Mouse (Mus musculus) embryonic stem cell, embryonic (primary cell): Measurements from ENCODE around the gene Rasl12.

Experiments used
- CTCF ChIA-PET, 4 experiments: fragments of 300-600 bp in 2 of 4; fragments of 350-600 bp in 2 of 4; sonication (Branson Sonifier 250); formaldehyde crosslinking; loops; one replicate each; lab custom pipeline; 2022; ENCODE audit warnings: inconsistent platforms in 2 of 4; lab: Charles Lee
- POLR2A ChIA-PET, 4 experiments: fragments of 300-600 bp in 2 of 4; fragments of 350-600 bp in 2 of 4; sonication (Branson Sonifier 250); formaldehyde crosslinking; loops; one replicate each; lab custom pipeline; 2022; ENCODE audit warnings: antibody characterized with exemption in 4 of 4, inconsistent platforms in 1 of 4; lab: Charles Lee

Gene Rasl12

DNA sequence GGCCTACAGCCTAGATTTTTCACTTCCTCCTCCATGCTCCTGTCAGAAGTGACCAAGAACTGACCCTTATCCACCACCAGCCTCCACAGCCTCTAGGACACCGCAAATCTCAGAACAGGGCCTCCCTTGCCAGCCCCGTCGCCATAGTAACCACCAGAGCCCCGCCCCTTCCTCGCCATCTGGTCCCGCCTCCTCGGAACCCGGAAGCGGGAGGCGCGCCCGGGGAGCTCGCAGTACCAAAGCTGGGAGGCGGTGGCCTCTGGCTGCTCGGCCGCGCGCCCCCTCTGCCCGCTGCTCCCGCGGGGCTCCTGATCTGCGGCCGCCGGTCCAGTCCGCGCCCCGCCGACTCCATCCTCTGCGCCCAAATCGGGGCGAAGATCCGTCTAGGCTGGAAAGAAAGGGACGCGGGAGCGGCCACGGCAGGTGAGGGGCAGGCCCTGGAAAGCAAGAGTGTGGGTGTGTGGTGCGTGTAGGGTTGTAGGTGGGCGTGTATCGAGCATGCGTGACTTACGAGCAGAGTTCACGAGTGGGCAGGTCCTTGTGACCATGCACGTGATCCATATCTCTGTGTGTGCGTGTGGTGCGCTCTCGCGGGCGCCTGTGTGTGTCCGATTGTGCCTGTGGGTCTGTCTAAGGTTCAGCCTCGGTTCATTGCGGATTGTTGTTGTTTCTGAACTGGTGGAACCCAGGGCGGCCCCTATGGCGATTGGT is 62.6 kb downstream of the Rasl12 start, which contains the start of gene Spg21:
Spg21 (plus strand) TSS at position 216 of the 711 bp plus-strand sequence.
- POLR2A ChIA-PET = interaction anchor here (0.5 to 4.5 kb wide), 25 partner anchors 9 to 1563 kb away, joined by 3 to 24 read pairs (median 3); partner anchors contain the start of genes Mtfmt (in 3 of the 4), Pif1 (in 2 of the 4), Ankdd1a (in 1 of the 4) and Plekho2 (in 1 of the 4)
- CTCF ChIA-PET = interaction anchor here in 2 of 4 experiments (0.6 to 1.3 kb wide), 6 partner anchors 24 to 138 kb away, joined by 3 to 8 read pairs (median 4); partner anchors contain the start of genes Mtfmt (in 1 of the 2) and Plekho2 (in 1 of the 2)

DNA sequence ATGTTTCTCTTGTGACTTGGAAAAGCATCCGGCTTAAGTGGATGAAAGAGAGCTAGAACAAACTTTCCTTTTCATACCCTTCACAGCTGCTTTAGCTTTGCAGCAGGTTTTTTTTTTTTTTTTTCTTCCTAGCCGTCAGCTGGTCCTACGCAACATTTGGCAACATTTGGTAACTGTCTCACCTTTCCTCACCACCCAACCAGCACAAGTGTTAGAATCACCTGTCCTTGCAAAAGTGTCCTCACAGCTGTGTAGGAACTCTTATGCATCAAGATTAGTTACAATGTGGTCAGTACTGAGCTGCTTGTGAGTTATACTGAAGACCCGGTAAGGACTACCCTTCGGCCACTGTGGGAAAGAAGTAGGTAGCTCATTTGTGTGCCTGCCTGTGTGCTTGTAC is 64.2 kb downstream of the Rasl12 start:
- ChIA-PET POLR2A (interaction anchor here (0.5 to 3.2 kb wide), 23 partner anchors 9 to 358 kb away, joined by 3 to 16 read pairs (median 4); partner anchors contain the start of genes Mtfmt (in 2 of the 4), Pif1 (in 1 of the 4) and Plekho2 (in 1 of the 4)), CTCF (interaction anchor here (0.5 to 1.1 kb wide), 14 partner anchors 8 to 628 kb away, joined by 3 to 7 read pairs (median 4); partner anchors contain the start of gene Mtfmt (in 1 of the 4))

DNA sequence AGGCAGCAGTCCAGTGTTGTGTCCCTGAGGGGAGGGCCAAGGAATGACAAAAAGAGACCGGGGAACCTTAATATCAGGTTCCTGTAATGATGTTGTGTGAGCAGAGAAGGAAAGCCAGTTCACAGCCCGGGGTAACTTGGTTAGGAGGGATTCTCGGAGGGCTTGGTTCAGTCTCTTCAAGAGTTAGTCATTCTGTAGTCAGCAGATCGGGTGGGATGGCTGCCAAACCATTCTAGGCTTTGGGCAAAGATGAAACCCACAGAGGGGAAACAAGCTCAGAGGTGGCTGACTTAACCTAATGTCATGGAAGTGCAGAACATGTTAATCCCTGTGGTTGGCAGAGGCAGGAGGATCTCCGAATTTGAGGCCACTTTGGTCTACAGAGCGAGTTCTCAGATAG is 65.9 kb downstream of the Rasl12 start:
- ChIA-PET CTCF (no interaction called here), POLR2A (interaction anchor here in 1 of 4 experiments (0.9 to 1.3 kb wide), 2 partner anchors 15 to 17 kb away, joined by 3 read pairs; no protein-coding TSS in a partner anchor)
